Mouse (Mus musculus) thymus, adult 2 months (tissue): ENCODE data around the gene Xbp1.

Experiments
- CTCF ChIP-seq: fragments of 200-500 bp; IDR thresholded peaks from 2 replicates; pipeline ENCODE4 v1.5.1; 2012; ENCODE audit warnings: mild to moderate bottlenecking, control low read depth, low read length, moderate library complexity, borderline replicate concordance; ENCODE audit not compliant: control insufficient read depth, poor library complexity, insufficient read depth; ENCODE audit errors: extremely low read depth
- POLR2A ChIP-seq: fragments of 200-500 bp; IDR thresholded peaks from 2 replicates; pipeline ENCODE4 v1.6.1; 2012; ENCODE audit warnings: mild to moderate bottlenecking, low read length, control low read depth, moderate library complexity; ENCODE audit not compliant: control insufficient read depth, poor library complexity, insufficient read depth; ENCODE audit errors: extremely low read depth

DNA sequence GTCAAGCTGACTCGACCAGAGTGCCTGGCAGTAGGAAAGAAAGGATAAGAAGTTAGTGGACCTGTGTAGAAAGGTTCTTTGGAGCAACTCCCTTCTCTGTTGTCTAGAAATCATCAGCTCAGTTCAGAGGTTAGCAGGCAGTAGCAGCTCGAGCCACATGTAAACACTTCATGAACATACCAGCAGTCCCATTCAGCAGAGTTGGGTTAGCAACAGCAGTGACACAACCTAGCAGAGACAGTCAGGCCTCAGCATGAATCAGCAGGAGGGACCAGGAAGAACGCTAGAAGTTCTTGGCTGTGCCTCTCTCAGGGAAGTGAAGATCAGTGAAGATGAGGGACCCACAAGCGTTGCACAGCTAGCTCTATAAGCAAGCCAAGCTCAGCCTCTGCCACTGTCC lies 25.0 kb downstream of the Xbp1 start:
- no peak for TF ChIP-seq POLR2A
- TF ChIP-seq CTCF: no peak
